Mouse (Mus musculus): ENCODE measurements around the gene Gpr6. TPM values are rescaled to one million over a fixed set of nuclear protein-coding genes. Genes with fewer than 3 reads are reported as not detected.

The Gpr6 gene
- not detected in 2 replicates for polyA plus RNA-seq (2015; fragmentation: Nextera tagmentation; extraction: Ambion mirVana)

GRCm38 (mm10) chr10:41072116-41072515, at the start of gene Gpr6:
Gene Gpr6, minus strand, starts transcription at chr10:41072285.
- ATAC-seq (no peak), DNase-seq (no peak)
- peaks cover 25% of the 10 kb centered on the region for H3K27me3 ChIP-seq (ENCODE audit: insufficient read depth, low read length)
- H3K4me3 ChIP-seq (ENCODE audit: low read depth, low read length), result no peak within 1 kb of the TSS
- H3K9me3 ChIP-seq (ENCODE audit: low read length), result no peaks in the 10 kb centered on the region
- no peaks in the 10 kb centered on the region for H3K36me3 ChIP-seq (replicated peaks; ENCODE audit: insufficient read depth, low read length)
- H3K9ac ChIP-seq (replicated peaks), result no peak within 1 kb of the TSS
- H3K4me1 ChIP-seq (ENCODE audit: insufficient read depth), result no peaks in the 10 kb centered on the region
- no peak within 1 kb of the TSS for H3K27ac ChIP-seq (ENCODE audit: low read depth)
- WGBS (ENCODE audit: insufficient replicate concordance), result 6% methylated on average over 23 of the region's 23 CpGs
- no peak within 1 kb of the TSS for H3K4me2 ChIP-seq (ENCODE audit: low read depth, low read length)
- TF ChIP-seq CTCF (IDR thresholded peaks at IDR 0.05; ENCODE audit: low read depth) (no peak), EP300 (IDR thresholded peaks at IDR 0.05; ENCODE audit: low read depth) (no peak)

GRCm38 (mm10) chr10:41100060-41100459, 28.0 kb upstream of the Gpr6 start:
- no peak overlapping the region for H3K4me2 ChIP-seq (ENCODE audit: low read depth, low read length)
- H3K27me3 ChIP-seq (ENCODE audit: insufficient read depth, low read length), result no peaks in the 10 kb centered on the region
- no peaks in the 10 kb centered on the region for H3K9me3 ChIP-seq (ENCODE audit: low read length)
- H3K27ac ChIP-seq (ENCODE audit: low read depth), result no peak overlapping the region
- no peak for DNase-seq
- no peaks in the 10 kb centered on the region for H3K4me1 ChIP-seq (ENCODE audit: insufficient read depth)
- no peak for ATAC-seq
- WGBS (ENCODE audit: insufficient replicate concordance), result 53% methylated on average over 2 of the region's 2 CpGs
- H3K4me3 ChIP-seq (ENCODE audit: low read depth, low read length), result no peak overlapping the region
- TF ChIP-seq CTCF (IDR thresholded peaks at IDR 0.05; ENCODE audit: low read depth) (no peak), EP300 (IDR thresholded peaks at IDR 0.05; ENCODE audit: low read depth) (no peak)
- H3K9ac ChIP-seq (replicated peaks), result no peak overlapping the region
- no peaks in the 10 kb centered on the region for H3K36me3 ChIP-seq (replicated peaks; ENCODE audit: insufficient read depth, low read length)

GRCm38 (mm10) chr10:41098137-41098536, 26.1 kb upstream of the Gpr6 start:
- H3K4me2 ChIP-seq (ENCODE audit: low read depth, low read length), result no peak overlapping the region
- no peak overlapping the region for H3K9ac ChIP-seq (replicated peaks)
- no peak for TF ChIP-seq EP300 (IDR thresholded peaks at IDR 0.05; ENCODE audit: low read depth)
- ATAC-seq (no peak), DNase-seq (no peak)
- H3K4me1 ChIP-seq (ENCODE audit: insufficient read depth), result no peaks in the 10 kb centered on the region
- no peaks in the 10 kb centered on the region for H3K27me3 ChIP-seq (ENCODE audit: insufficient read depth, low read length)
- WGBS (ENCODE audit: insufficient replicate concordance), result 79% methylated on average over 6 of the region's 6 CpGs
- H3K27ac ChIP-seq (ENCODE audit: low read depth), result no peak overlapping the region
- H3K9me3 ChIP-seq (ENCODE audit: low read length), result no peaks in the 10 kb centered on the region
- no peak overlapping the region for H3K4me3 ChIP-seq (ENCODE audit: low read depth, low read length)
- no peaks in the 10 kb centered on the region for H3K36me3 ChIP-seq (replicated peaks; ENCODE audit: insufficient read depth, low read length)

GRCm38 (mm10) chr10:41088852-41089251, 16.8 kb upstream of the Gpr6 start:
- Histone ChIP-seq H3K4me2 (ENCODE audit: low read depth, low read length) (no peak overlapping the region), H3K36me3 (replicated peaks; ENCODE audit: insufficient read depth, low read length) (no peaks in the 10 kb centered on the region), H3K4me3 (ENCODE audit: low read depth, low read length) (no peak overlapping the region), H3K9me3 (ENCODE audit: low read length) (no peaks in the 10 kb centered on the region), H3K4me1 (ENCODE audit: insufficient read depth) (no peaks in the 10 kb centered on the region), H3K27me3 (ENCODE audit: insufficient read depth, low read length) (no peaks in the 10 kb centered on the region), H3K27ac (ENCODE audit: low read depth) (no peak overlapping the region), H3K9ac (replicated peaks) (no peak overlapping the region)
- ATAC-seq (no peak), DNase-seq (no peak)
- TF ChIP-seq EP300 (IDR thresholded peaks at IDR 0.05; ENCODE audit: low read depth), result no peak
- no peak for TF ChIP-seq CTCF (IDR thresholded peaks at IDR 0.05; ENCODE audit: low read depth)
- WGBS (ENCODE audit: insufficient replicate concordance), result 49% methylated on average over 7 of the region's 7 CpGs

- 5% methylated on average over 11 of the region's 11 CpGs for WGBS (ENCODE audit: insufficient replicate concordance)
- no peaks in the 10 kb centered on the region for H3K9me3 ChIP-seq (ENCODE audit: low read length)
- ATAC-seq, result no peak
- no peak overlapping the region for H3K4me3 ChIP-seq (ENCODE audit: low read depth, low read length)
- no peaks in the 10 kb centered on the region for H3K4me1 ChIP-seq (ENCODE audit: insufficient read depth)
- TF ChIP-seq CTCF (IDR thresholded peaks at IDR 0.05; ENCODE audit: low read depth) (no peak), EP300 (IDR thresholded peaks at IDR 0.05; ENCODE audit: low read depth) (no peak)
- H3K4me2 ChIP-seq (ENCODE audit: low read depth, low read length), result no peak overlapping the region
- H3K27me3 ChIP-seq (ENCODE audit: insufficient read depth, low read length), result peaks cover 25% of the 10 kb centered on the region
- DNase-seq, result peak; percentile 57
- H3K27ac ChIP-seq (ENCODE audit: low read depth), result no peak overlapping the region
- H3K36me3 ChIP-seq (replicated peaks; ENCODE audit: insufficient read depth, low read length), result no peaks in the 10 kb centered on the region
- H3K9ac ChIP-seq (replicated peaks), result no peak overlapping the region
Measured at GRCm38 (mm10) chr10:41071696-41072095, 389 bp downstream of the Gpr6 start.

GRCm38 (mm10) chr10:41070693-41071651, 1.1 kb downstream of the Gpr6 start:
- Histone ChIP-seq H3K9ac (replicated peaks) (no peak overlapping the region), H3K4me2 (ENCODE audit: low read depth, low read length) (no peak overlapping the region), H3K27me3 (ENCODE audit: insufficient read depth, low read length) (peaks cover 25% of the 10 kb centered on the region), H3K4me3 (ENCODE audit: low read depth, low read length) (no peak overlapping the region), H3K4me1 (ENCODE audit: insufficient read depth) (no peaks in the 10 kb centered on the region), H3K27ac (ENCODE audit: low read depth) (no peak overlapping the region), H3K36me3 (replicated peaks; ENCODE audit: insufficient read depth, low read length) (no peaks in the 10 kb centered on the region), H3K9me3 (ENCODE audit: low read length) (no peaks in the 10 kb centered on the region)
- WGBS (ENCODE audit: insufficient replicate concordance), result 6% methylated on average over 68 of the region's 68 CpGs
- ATAC-seq, result no peak
- TF ChIP-seq EP300 (IDR thresholded peaks at IDR 0.05; ENCODE audit: low read depth), result no peak
- TF ChIP-seq CTCF (IDR thresholded peaks at IDR 0.05; ENCODE audit: low read depth), result no peak
- no peak for DNase-seq
